Mouse (Mus musculus): ENCODE measurements around the gene Lrrc20.
A peak's percentile ranks its signal among the peaks of the same experiment; 100 is the strongest.
"Not testable (repeated sequence)": the region's sequence is repeated elsewhere in the genome, so short reads cannot be mapped to it uniquely, and the experiment has no call there.

Gene Lrrc20

GRCm38 (mm10) chr10:61475594-61476439 is at the start of gene Lrrc20:
Lrrc20 (plus strand) TSS chr10:61475801.
- DNase-seq (ENCODE audit: low read depth, low spot score): peak; percentile 95

- DNase-seq (ENCODE audit: low read depth, low spot score): no peak
Observed at GRCm38 (mm10) chr10:61426251-61426757, 49.3 kb upstream of the Lrrc20 start.

- DNase-seq (ENCODE audit: low read depth, low spot score): no peak
Observed at GRCm38 (mm10) chr10:61427951-61428350, 47.6 kb upstream of the Lrrc20 start.

GRCm38 (mm10) chr10:61428416-61428815 is 47.2 kb upstream of the Lrrc20 start:
- no peak for DNase-seq (ENCODE audit: low read depth, low spot score)

- no peak for DNase-seq (ENCODE audit: low read depth, low spot score)
Observed at GRCm38 (mm10) chr10:61429043-61429442, 46.6 kb upstream of the Lrrc20 start.

- no peak for DNase-seq (ENCODE audit: low read depth, low spot score)
Observed at GRCm38 (mm10) chr10:61431375-61431774, 44.2 kb upstream of the Lrrc20 start.

- DNase-seq (ENCODE audit: low read depth, low spot score): no peak
Observed at GRCm38 (mm10) chr10:61440202-61440800, 35.3 kb upstream of the Lrrc20 start.

GRCm38 (mm10) chr10:61443456-61443855 is 32.1 kb upstream of the Lrrc20 start:
- DNase-seq (ENCODE audit: low read depth, low spot score): no peak

GRCm38 (mm10) chr10:61443876-61444275 is 31.7 kb upstream of the Lrrc20 start:
- DNase-seq (ENCODE audit: low read depth, low spot score): no peak

GRCm38 (mm10) chr10:61445016-61445415 is 30.6 kb upstream of the Lrrc20 start:
- DNase-seq (ENCODE audit: low read depth, low spot score): no peak

- no peak for DNase-seq (ENCODE audit: low read depth, low spot score)
Observed at GRCm38 (mm10) chr10:61447581-61448353, 27.8 kb upstream of the Lrrc20 start.

- DNase-seq (ENCODE audit: low read depth, low spot score): no peak
Observed at GRCm38 (mm10) chr10:61448834-61449233, 26.8 kb upstream of the Lrrc20 start.

- no peak for DNase-seq (ENCODE audit: low read depth, low spot score)
Observed at GRCm38 (mm10) chr10:61451463-61451930, 24.1 kb upstream of the Lrrc20 start.

- no peak for DNase-seq (ENCODE audit: low read depth, low spot score)
Observed at GRCm38 (mm10) chr10:61451931-61452617, 23.5 kb upstream of the Lrrc20 start.

- DNase-seq (ENCODE audit: low read depth, low spot score): peak; percentile 93
Observed at GRCm38 (mm10) chr10:61452645-61453044, 23.0 kb upstream of the Lrrc20 start, which contains the start of gene Eif4ebp2. Eif4ebp2 (minus strand) TSS chr10:61452661.

GRCm38 (mm10) chr10:61453171-61453570 is 22.4 kb upstream of the Lrrc20 start:
- not testable (repeated sequence) for DNase-seq (ENCODE audit: low read depth, low spot score)

GRCm38 (mm10) chr10:61457182-61457581 is 18.4 kb upstream of the Lrrc20 start:
- DNase-seq (ENCODE audit: low read depth, low spot score): no peak

GRCm38 (mm10) chr10:61465009-61465408 is 10.6 kb upstream of the Lrrc20 start:
- DNase-seq (ENCODE audit: low read depth, low spot score): no peak

- no peak for DNase-seq (ENCODE audit: low read depth, low spot score)
Observed at GRCm38 (mm10) chr10:61466242-61466641, 9.4 kb upstream of the Lrrc20 start.

- DNase-seq (ENCODE audit: low read depth, low spot score): no peak
Observed at GRCm38 (mm10) chr10:61466873-61467272, 8.7 kb upstream of the Lrrc20 start.

- DNase-seq (ENCODE audit: low read depth, low spot score): no peak
Observed at GRCm38 (mm10) chr10:61468900-61469299, 6.7 kb upstream of the Lrrc20 start.

Measured in WW6 (cell line).